ENCODE assay signal across 24 mouse cellular contexts in genomic region chr11:50943506-50943905, GRCm38 (mm10). TPM values are rescaled to one million over a fixed set of nuclear protein-coding genes. Genes with fewer than 3 reads are reported as not detected.
DNase-seq lines count a peak whose midpoint lies in the region; ATAC-seq lines count a peak whose summit lies in the region.
"Had no signal": no experiment of that assay in that cellular context is flagged by ENCODE, and none has a peak within 500 bp of the region (broad histone marks: within the 10 kb centered on the region; RNA-seq: fewer than 3 reads in every experiment).

TSS of gene 4933414I15Rik (minus strand) at chr11:50943765.

- H3K9me3 ChIP-seq in kidney, embryonic 14.5 days (ENCODE audit: control insufficient read depth, low read length) = no peaks in the 10 kb centered on the region
- no peaks in the 10 kb centered on the region for H3K9me3 ChIP-seq in kidney, embryonic 16.5 days (ENCODE audit: low read length)
- H3K9me3 ChIP-seq: embryonic facial prominence, embryonic 13.5 days; embryonic facial prominence, embryonic 15.5 days; forebrain, embryonic 10.5 days; forebrain, embryonic 12.5 days had no signal

- no peak for ATAC-seq in kidney, embryonic 14.5 days (ENCODE audit: low FRiP score, low TSS enrichment)
- ATAC-seq in kidney, embryonic 16.5 days (ENCODE audit: low FRiP score, low TSS enrichment) = no peak
- ATAC-seq: forebrain, embryonic 14.5 days; forebrain, embryonic 16.5 days had no signal

- no peak for DNase-seq in kidney, adult 9 months
- DNase-seq in kidney, adult 11 months = no peak
- DNase-seq: adrenal gland, adult 2 months; adrenal gland, postnatal 10 days; adrenal gland, postnatal 25 days; cerebellum, adult 11 months; cerebellum, adult 18-20 months; cerebellum, adult 8-10 months; cerebellum, adult 9-11 months; cerebellum, postnatal 14 days; cerebellum, postnatal 36 days; embryo, embryonic 11 days had no signal

- H3K4me3 ChIP-seq in kidney, embryonic 14.5 days (ENCODE audit: low read length) = no peak within 1 kb of the TSS
- no peak within 1 kb of the TSS for H3K4me3 ChIP-seq in kidney, embryonic 16.5 days (ENCODE audit: low read length)
- H3K4me3 ChIP-seq: embryonic facial prominence, embryonic 13.5 days; embryonic facial prominence, embryonic 15.5 days; erythroblast, embryonic 14.5 days; forebrain, embryonic 10.5 days; forebrain, embryonic 12.5 days had no signal

- peak within 1 kb of the TSS; percentile 12; the same call in 1 of the 2 replicates for H3K4me2 ChIP-seq in kidney, embryonic 14.5 days (replicated peaks; ENCODE audit: low read depth, low read length)
- H3K4me2 ChIP-seq in kidney, embryonic 16.5 days (replicated peaks; ENCODE audit: low read depth, low read length) = peak within 1 kb of the TSS; percentile 24
- H3K4me2 ChIP-seq: embryonic facial prominence, embryonic 13.5 days; embryonic facial prominence, embryonic 15.5 days; forebrain, embryonic 12.5 days had no signal

- H3K36me3 ChIP-seq in kidney, embryonic 14.5 days (ENCODE audit: control insufficient read depth, insufficient read depth, low read length) = no peaks in the 10 kb centered on the region
- H3K36me3 ChIP-seq in kidney, embryonic 16.5 days (ENCODE audit: insufficient read depth, low read length) = no peaks in the 10 kb centered on the region
- H3K36me3 ChIP-seq: embryonic facial prominence, embryonic 13.5 days; embryonic facial prominence, embryonic 15.5 days; forebrain, embryonic 10.5 days; forebrain, embryonic 12.5 days had no signal

- H3K4me1 ChIP-seq in kidney, embryonic 14.5 days (ENCODE audit: control insufficient read depth, insufficient read depth, low read length) = 0 out of 2 replicates have a peak, but pooled peaks cover 3% of the 10 kb centered on the region
- no peaks in the 10 kb centered on the region for H3K4me1 ChIP-seq in kidney, embryonic 16.5 days (ENCODE audit: insufficient read depth, low read length)
- H3K4me1 ChIP-seq: embryonic facial prominence, embryonic 13.5 days; embryonic facial prominence, embryonic 15.5 days; forebrain, embryonic 10.5 days; forebrain, embryonic 12.5 days had no signal

- WGBS in kidney, embryonic 14.5 days = 76% methylated on average over 14 of the region's 14 CpGs
- 78% methylated on average over 14 of the region's 14 CpGs for whole genome bisulfite sequencing in kidney, embryonic 16.5 days

- H3K27me3 ChIP-seq in kidney, embryonic 14.5 days (ENCODE audit: control insufficient read depth, insufficient read depth, low read length) = no peaks in the 10 kb centered on the region
- peaks cover 3% of the 10 kb centered on the region; the same call in 1 of the 2 replicates for H3K27me3 ChIP-seq in kidney, embryonic 16.5 days (ENCODE audit: insufficient read depth, low read length)
- H3K27me3 ChIP-seq: embryonic facial prominence, embryonic 13.5 days; embryonic facial prominence, embryonic 15.5 days; forebrain, embryonic 12.5 days had no signal

- no peak within 1 kb of the TSS for H3K27ac ChIP-seq in kidney, embryonic 14.5 days (ENCODE audit: low read depth, low read length)
- H3K27ac ChIP-seq in kidney, embryonic 16.5 days (ENCODE audit: low read length) = no peak within 1 kb of the TSS
- H3K27ac ChIP-seq: embryonic facial prominence, embryonic 13.5 days; embryonic facial prominence, embryonic 15.5 days; forebrain, embryonic 10.5 days; forebrain, embryonic 12.5 days had no signal

- H3K9ac ChIP-seq in kidney, embryonic 14.5 days (ENCODE audit: low read depth, low read length) = no peak within 1 kb of the TSS
- 0 out of 2 replicates have a peak within 1 kb of the TSS, but pooled peaks have one; percentile 4 for H3K9ac ChIP-seq in kidney, embryonic 16.5 days (replicated peaks; ENCODE audit: low read length)
- H3K9ac ChIP-seq: embryonic facial prominence, embryonic 13.5 days; embryonic facial prominence, embryonic 15.5 days; forebrain, embryonic 12.5 days had no signal

RNA-seq across cellular contexts. Expression of gene 4933414I15Rik, which starts in this region (rescaled TPM):
- polyA plus RNA-seq in kidney, embryonic 14.5 days (2014; fragmentation: Nextera tagmentation; extraction: Ambion mirVana) = not detected in 2 replicates
- polyA plus RNA-seq in kidney, embryonic 16.5 days (2015; fragmentation: Nextera tagmentation; extraction: Ambion mirVana) = not detected in 2 replicates
- polyA plus RNA-seq: adrenal gland, adult 2 months; brain, embryonic 14.5 days; C2C12; embryonic facial prominence, embryonic 11.5 days; embryonic facial prominence, embryonic 13.5 days; embryonic facial prominence, embryonic 15.5 days; erythroblast, embryonic 14.5 days; forebrain, embryonic 10.5 days; forebrain, embryonic 12.5 days; forebrain, embryonic 14.5 days; forebrain, embryonic 16.5 days had no signal
